Mouse (Mus musculus) mature B cell (primary cell): Measurements from ENCODE around the gene Dnttip1.
"Not testable (repeated sequence)": the region's sequence is repeated elsewhere in the genome, so short reads cannot be mapped to it uniquely, and the experiment has no call there.

Experiments used
- in situ Hi-C: fragments of 300-500 bp; cut with MboI; formaldehyde crosslinking; loops from 2 replicates; pipeline ENCODE4 v1.14.3; 2019

Dnttip1 gene

GRCm38 (mm10) chr2:164779481-164780086, 33.8 kb downstream of the Dnttip1 start, which contains the start of gene Tnnc2:
TSS of gene Tnnc2 (minus strand) at chr2:164779967.
- in situ Hi-C loops: no loop called here

DNA sequence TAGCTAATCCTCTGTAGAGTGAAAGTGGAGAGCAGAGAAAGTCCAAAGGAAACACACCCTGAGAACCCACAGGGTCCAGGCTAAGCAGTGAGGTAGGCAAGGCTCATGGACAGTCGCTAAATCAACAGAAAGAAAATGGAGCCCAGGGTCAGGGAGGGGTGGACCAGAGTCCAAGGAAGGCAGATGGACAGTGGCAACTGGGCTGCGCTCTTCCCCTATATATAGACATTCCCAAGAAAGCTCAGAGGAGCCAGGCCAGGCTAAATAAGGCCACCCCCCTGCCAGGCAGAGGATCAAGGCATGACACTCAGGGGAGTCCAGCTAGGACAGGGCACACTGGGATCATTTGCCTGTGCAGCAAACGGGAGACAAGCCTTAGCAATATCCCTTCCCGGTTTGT, 36.1 kb downstream of the Dnttip1 start:
- in situ Hi-C loops: no loop called here

DNA sequence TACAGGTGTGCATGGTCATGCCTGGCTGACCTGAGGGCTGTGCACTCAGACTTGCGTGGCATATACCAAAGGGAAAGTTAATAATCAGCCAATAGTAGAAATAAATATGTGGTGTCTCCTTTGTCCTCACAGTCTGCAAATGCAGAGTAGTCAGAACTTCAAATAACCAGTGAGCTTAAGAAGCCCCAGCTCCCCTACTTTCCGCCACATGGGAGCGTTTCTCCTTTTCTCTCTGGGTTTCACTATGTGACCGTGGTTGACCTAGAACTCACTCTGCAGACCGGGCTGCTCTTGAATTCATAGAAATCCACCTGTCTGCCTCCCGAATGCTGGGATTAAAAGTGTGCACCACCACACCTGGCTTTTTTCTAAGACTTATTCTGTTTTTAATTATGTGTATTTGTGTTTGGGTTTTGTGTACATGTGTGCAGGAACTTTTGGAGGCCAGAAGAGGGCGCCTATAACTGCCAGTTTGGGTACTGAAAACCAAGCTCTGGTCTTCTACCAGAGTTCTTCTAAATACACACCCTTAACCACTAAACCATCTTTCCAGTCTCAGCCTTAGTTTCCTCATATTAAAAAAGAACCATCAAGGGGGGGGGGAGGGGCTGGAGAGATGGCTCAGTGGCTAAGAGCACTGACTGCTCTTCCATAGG, 38.3 kb downstream of the Dnttip1 start:
- in situ Hi-C loops: no loop called here

DNA sequence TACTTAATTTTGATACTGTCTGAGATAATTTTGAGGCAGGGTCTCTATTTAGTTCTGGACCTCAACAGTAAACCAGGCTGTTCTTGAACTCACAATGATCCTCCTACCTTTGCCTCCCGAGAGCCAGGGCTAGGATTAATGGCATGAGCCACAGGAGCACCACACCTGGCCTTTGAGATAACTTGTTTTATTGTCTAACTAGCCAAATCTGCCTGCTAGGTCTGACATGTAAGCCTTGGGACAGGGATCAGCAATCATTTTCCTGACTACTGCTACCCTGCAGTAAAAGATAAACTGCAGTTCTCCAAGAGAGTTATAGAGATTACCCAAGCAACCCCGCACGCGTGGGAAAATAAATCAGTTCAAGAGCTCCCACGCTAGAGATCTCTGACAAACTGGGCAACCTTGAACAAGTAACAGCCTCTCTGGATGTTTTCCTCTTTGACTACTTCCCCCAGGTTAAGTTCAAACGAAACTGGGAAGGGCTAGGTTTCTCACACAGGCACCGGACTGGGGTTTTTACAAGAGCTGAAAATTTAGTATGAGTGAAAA, 39.2 kb downstream of the Dnttip1 start:
- in situ Hi-C loops: no loop called here

DNA sequence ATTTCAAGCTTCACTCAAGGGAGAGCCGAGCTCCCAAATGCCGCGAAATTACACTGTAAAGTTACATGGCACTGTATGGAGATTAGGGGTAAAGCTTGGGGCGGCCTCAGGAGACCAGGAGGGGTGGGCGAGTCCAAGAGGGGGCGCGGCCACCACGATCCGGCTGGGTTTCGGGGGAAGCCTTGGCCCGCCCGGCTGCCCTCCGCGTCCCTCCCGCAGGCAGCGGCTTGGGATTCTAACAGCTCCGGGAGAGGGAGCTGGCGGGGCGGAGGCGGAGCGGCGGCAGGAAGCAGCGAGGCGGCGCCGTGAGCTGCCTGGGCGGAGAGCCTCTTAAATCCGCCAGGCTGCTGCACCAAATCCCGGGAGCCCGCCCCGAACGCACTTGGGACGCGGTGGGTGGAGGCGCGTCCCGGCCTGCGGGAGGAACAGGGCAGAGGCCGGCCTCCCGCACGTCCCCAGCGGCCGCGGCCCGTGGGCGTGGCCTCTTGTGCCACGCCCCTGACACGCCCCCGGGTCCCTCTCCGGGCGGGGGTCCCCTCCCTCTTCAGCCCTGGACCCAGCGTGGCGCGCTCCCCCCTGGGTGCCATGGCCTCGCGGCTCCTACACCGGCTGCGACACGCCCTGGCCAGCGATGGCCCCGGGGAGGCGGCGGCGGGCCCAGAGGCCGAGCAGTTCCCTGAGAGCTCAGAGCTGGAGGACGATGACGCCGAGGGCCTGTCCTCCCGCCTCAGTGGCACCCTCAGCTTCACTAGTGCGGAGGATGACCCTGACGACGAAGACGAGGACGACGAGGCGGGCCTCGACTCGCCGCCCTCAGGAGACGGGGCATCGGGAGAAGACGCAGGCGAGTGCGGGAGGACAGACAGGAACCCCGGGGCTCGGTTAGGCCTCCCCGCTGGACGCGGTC, 40.0 kb downstream of the Dnttip1 start, which contains the start of gene Snx21:
TSS of gene Snx21 (plus strand) at position 343 of the 907 bp plus-strand sequence.
- in situ Hi-C loops: no loop called here

GRCm38 (mm10) chr2:164786388-164786885, 40.7 kb downstream of the Dnttip1 start:
- in situ Hi-C loops: no loop called here

DNA sequence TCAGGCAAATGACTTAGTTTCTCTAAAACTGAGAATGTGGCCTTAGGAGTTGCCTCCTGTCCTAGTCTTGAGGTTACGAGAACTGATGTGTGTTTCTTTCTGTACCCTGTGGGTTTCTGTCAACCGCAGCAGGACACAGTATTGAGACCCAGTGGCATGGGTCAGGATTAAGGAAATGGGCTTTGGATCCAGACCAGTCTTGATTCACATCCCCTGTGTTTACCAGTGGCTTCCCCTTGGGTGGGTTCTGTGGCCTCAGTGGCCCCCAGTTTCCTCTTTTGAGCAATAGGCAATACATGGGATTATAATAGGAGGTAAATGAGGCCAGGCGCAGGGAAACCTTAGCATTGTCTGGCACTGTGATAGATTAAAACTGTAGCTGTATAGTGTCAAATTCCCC, 41.2 kb downstream of the Dnttip1 start:
- in situ Hi-C loops: no loop called here

GRCm38 (mm10) chr2:164787779-164788178, 42.0 kb downstream of the Dnttip1 start:
- in situ Hi-C loops: no loop called here

DNA sequence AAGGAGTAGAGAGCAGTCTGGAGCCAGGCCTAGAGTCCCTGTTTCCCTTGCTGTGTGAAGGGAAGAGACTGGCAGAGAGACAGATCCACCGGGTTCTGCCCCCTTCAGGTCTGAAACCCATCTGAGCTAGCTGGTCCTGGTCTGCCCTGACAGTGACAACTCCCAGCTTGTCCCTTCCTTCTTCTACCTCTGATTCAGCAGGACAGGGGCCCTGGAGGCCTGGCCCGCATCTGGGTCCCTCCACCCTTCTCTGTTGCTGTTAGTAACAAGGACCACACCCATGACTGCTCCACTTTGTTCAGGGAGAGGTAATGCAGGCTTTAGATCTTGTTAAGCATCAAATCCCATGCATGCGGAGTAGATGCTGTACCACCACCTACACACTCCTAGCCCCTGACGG, 42.6 kb downstream of the Dnttip1 start:
- in situ Hi-C loops: no loop called here

GRCm38 (mm10) chr2:164790451-164790850, 44.7 kb downstream of the Dnttip1 start:
- in situ Hi-C loops: no loop called here

DNA sequence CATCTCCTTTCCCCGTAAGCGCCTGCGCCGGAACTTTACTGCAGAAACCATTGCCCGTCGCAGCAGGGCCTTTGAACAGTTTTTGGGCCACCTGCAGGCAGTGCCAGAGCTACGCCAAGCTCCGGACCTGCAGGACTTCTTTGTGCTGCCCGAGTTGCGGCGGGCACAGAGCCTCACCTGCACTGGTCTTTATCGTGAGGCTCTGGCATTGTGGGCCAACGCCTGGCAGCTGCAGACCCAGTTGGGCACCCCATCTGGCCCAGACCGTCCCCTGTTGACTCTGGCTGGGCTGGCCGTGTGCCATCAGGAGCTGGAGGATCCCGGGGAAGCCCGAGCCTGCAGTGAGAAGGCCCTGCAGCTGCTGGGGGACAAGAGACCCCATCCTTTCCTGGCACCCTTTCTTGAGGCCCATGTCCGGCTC, 46.1 kb downstream of the Dnttip1 start:
- in situ Hi-C loops: no loop called here

- in situ Hi-C loops: no loop called here
These were observed 46.8 kb downstream of the Dnttip1 start for GRCm38 (mm10) chr2:164792400-164793190.

DNA sequence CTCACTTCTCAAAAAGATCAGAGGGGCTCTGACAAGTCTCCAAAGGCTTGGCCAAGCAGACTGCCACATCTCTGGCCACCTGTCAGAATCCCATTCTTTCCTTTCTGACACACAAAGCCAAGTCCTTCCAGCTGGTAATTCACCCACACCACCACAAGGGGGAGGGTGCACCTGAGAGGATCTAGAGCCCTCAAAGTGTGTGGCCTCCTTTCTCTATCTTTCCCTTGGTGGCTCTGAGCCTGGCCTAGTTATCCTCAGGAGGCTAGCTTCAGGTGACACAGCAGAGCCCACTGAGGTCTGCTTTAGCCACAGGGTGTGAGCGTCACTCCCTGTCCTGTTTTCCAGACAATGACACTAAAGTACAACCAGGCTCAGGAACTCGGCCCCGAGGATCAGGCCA, 47.5 kb downstream of the Dnttip1 start:
- in situ Hi-C loops: no loop called here

DNA sequence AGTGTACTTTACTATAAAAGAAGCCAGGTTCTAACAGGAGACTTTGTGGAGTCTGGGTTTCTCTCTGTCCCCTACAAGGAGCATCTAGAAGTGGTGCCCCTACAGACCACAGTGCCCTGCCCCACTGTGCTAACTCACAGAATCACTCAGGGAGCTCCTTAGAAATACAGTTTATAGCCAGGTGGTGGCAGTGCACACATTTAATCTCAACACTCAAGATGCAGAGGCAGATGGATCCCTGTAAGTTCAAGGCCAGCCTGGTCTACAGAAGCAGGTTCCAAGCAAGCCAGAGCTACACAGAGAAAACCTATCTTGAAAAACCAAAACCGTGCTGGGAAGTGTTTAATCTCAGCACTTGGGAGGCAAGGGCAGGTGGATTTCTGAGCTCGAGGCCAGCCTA, 48.0 kb downstream of the Dnttip1 start:
- in situ Hi-C loops: no loop called here

DNA sequence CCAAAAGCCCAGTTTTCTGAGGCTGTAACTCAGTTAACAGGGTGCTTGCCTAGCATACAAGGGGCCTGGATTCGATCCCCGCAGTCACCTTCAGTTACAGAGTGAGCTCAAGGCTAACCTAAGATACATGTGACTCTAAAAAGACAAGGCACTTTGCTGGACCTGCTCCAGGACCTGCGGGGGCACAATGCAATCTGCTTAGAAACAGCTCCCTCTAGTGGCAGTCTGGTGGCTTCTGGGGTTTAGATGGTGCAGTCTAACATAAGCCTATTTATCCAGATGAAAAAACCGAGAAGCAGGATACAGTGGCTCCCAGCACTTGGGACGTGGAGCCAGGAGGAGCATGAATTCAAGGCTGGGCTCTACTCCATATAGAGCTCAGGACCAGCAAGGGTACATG, 48.5 kb downstream of the Dnttip1 start:
- in situ Hi-C loops: no loop called here

- in situ Hi-C loops: no loop called here
These were observed 50.1 kb downstream of the Dnttip1 start for GRCm38 (mm10) chr2:164795868-164796267.

DNA sequence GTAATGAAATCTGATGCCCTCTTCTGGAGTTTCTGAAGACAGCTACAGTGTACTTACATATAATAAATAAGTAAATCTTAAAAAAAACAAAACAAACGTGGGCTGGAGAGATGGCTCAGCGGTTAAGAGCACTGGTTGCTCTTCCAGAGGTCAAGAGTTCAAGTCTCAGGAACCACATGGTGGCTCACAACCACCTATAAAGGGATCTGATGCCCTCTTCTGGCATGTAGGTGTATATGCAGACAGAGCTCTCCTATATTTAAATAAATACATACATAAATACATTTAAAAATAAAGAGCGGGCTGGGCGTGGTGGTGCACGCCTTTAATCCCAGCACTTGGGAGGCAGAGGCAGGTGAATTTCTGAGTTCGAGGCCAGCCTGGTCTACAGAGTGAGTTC, 52.8 kb downstream of the Dnttip1 start:
- in situ Hi-C loops: not testable (repeated sequence)

- in situ Hi-C loops: no loop called here
These were observed 54.6 kb downstream of the Dnttip1 start for GRCm38 (mm10) chr2:164800252-164801004.

- in situ Hi-C loops: no loop called here
These were observed 57.6 kb downstream of the Dnttip1 start for GRCm38 (mm10) chr2:164803201-164803920.

GRCm38 (mm10) chr2:164803921-164804313, 58.1 kb downstream of the Dnttip1 start:
- in situ Hi-C loops: no loop called here
